Mouse (Mus musculus) midbrain, embryonic 16.5 days (tissue): ENCODE data around the gene Lif. TPM values are rescaled to one million over a fixed set of nuclear protein-coding genes. Genes with fewer than 3 reads are reported as not detected.

ENCODE experiments used
- ATAC-seq: fragments of 200-750 bp; cut with Nextera tagmentation; 2 replicates; pipeline ENCODE4 v1.8.0; 2017; ENCODE audit warnings: moderate TSS enrichment
- H3K27ac ChIP-seq: fragments of 300-500 bp; sonication (generic); 2 replicates; pipeline ENCODE4 v1.5.1; 2014; ENCODE audit warnings: mild to moderate bottlenecking, low read length, mixed read lengths
- H3K27me3 ChIP-seq: fragments of 300-500 bp; sonication (generic); 2 replicates; pipeline ENCODE4 v1.6.1; 2014; ENCODE audit warnings: low read depth, low read length, mixed read lengths; ENCODE audit not compliant: control insufficient read depth, insufficient read depth
- H3K36me3 ChIP-seq: fragments of 300-500 bp; sonication (generic); 2 replicates; pipeline ENCODE4 v1.6.1; 2014; ENCODE audit warnings: mild to moderate bottlenecking, low read length, moderate library complexity, mixed read lengths; ENCODE audit not compliant: control insufficient read depth, insufficient read depth
- H3K4me1 ChIP-seq: fragments of 300-500 bp; sonication (generic); 2 replicates; pipeline ENCODE4 v1.6.1; 2014; ENCODE audit warnings: mild to moderate bottlenecking, low read length, mixed read lengths; ENCODE audit not compliant: control insufficient read depth, insufficient read depth
- H3K4me2 ChIP-seq: fragments of 300-500 bp; sonication (generic); 2 replicates; pipeline ENCODE4 v1.6.1; 2014; ENCODE audit warnings: mild to moderate bottlenecking, low read length, mixed read lengths
- H3K4me3 ChIP-seq: fragments of 300-500 bp; sonication (generic); 2 replicates; pipeline ENCODE4 v1.5.1; 2014; ENCODE audit warnings: low read depth, mild to moderate bottlenecking, low read length, moderate library complexity, mixed read lengths
- H3K9ac ChIP-seq: fragments of 300-500 bp; sonication (generic); 2 replicates; pipeline ENCODE4 v1.6.1; 2014; ENCODE audit warnings: low read depth, low read length, mixed read lengths
- H3K9me3 ChIP-seq: fragments of 300-500 bp; sonication (generic); replicated peaks from 2 replicates; pipeline ENCODE4 v1.6.1; 2014; ENCODE audit warnings: mild to moderate bottlenecking, low read length, mixed read lengths; ENCODE audit not compliant: control insufficient read depth, poor library complexity, severe bottlenecking
- WGBS: fragments of 180-500 bp; shearing (Covaris S2); extraction: QIAGEN DNeasy Blood & Tissue Kit; methylation state at CpG from one replicate; pipeline ENCODE4 v1.1.7; 2014; 5-methylcytosine and 5-hydroxymethylcytosine counted together
- polyA plus RNA-seq: library from polyadenylated mRNA; unstranded; fragments of >200 nt; fragmentation: Nextera tagmentation; extraction: Ambion mirVana; gene quantifications from 2 replicates; pipeline ENCODE4 v1.2.1, GENCODE M21; 2015

The Lif gene
- polyA plus RNA-seq, 1 experiment from 2014 or later, result 0.06 TPM

- Histone ChIP-seq H3K9ac (no peak overlapping the region), H3K4me2 (no peak overlapping the region), H3K4me3 (no peak overlapping the region), H3K9me3 (no peaks in the 10 kb centered on the region), H3K4me1 (no peaks in the 10 kb centered on the region), H3K27ac (no peak overlapping the region), H3K27me3 (no peaks in the 10 kb centered on the region), H3K36me3 (no peaks in the 10 kb centered on the region)
- 92% methylated on average over 20 of the region's 21 CpGs for WGBS
- ATAC-seq, result no peak
Measured at GRCm38 (mm10) chr11:4236546-4237067, 20.8 kb upstream of the Lif start.

- Histone ChIP-seq H3K9me3 (no peaks in the 10 kb centered on the region), H3K4me1 (no peaks in the 10 kb centered on the region), H3K27me3 (no peaks in the 10 kb centered on the region), H3K9ac (no peak overlapping the region), H3K4me3 (no peak overlapping the region), H3K27ac (no peak overlapping the region), H3K4me2 (no peak overlapping the region), H3K36me3 (no peaks in the 10 kb centered on the region)
- WGBS, result 82% methylated on average over 18 of the region's 18 CpGs
- ATAC-seq, result no peak
Measured at GRCm38 (mm10) chr11:4237389-4237912, 19.9 kb upstream of the Lif start.

GRCm38 (mm10) chr11:4238167-4238566 is 19.2 kb upstream of the Lif start:
- H3K9me3 ChIP-seq, result no peaks in the 10 kb centered on the region
- no peak overlapping the region for H3K9ac ChIP-seq
- no peak overlapping the region for H3K4me2 ChIP-seq
- no peak overlapping the region for H3K27ac ChIP-seq
- H3K36me3 ChIP-seq, result no peaks in the 10 kb centered on the region
- 90% methylated on average over 6 of the region's 6 CpGs for WGBS
- ATAC-seq, result no peak
- no peaks in the 10 kb centered on the region for H3K4me1 ChIP-seq
- H3K4me3 ChIP-seq, result no peak overlapping the region
- no peaks in the 10 kb centered on the region for H3K27me3 ChIP-seq

GRCm38 (mm10) chr11:4239691-4240090 is 17.7 kb upstream of the Lif start:
- ATAC-seq, result no peak
- Histone ChIP-seq H3K4me2 (no peak overlapping the region), H3K27me3 (no peaks in the 10 kb centered on the region), H3K27ac (no peak overlapping the region), H3K9me3 (no peaks in the 10 kb centered on the region), H3K9ac (no peak overlapping the region), H3K4me1 (no peaks in the 10 kb centered on the region), H3K4me3 (no peak overlapping the region), H3K36me3 (no peaks in the 10 kb centered on the region)
- 94% methylated on average over 23 of the region's 23 CpGs for WGBS

- Histone ChIP-seq H3K36me3 (no peaks in the 10 kb centered on the region), H3K27ac (no peak overlapping the region), H3K4me3 (no peak overlapping the region), H3K9me3 (no peaks in the 10 kb centered on the region), H3K9ac (no peak overlapping the region), H3K27me3 (no peaks in the 10 kb centered on the region), H3K4me2 (no peak overlapping the region), H3K4me1 (no peaks in the 10 kb centered on the region)
- ATAC-seq, result no peak
- 82% methylated on average over 7 of the region's 7 CpGs for WGBS
Measured at GRCm38 (mm10) chr11:4240151-4240550, 17.2 kb upstream of the Lif start.

GRCm38 (mm10) chr11:4241180-4241579 is 16.2 kb upstream of the Lif start:
- no peak overlapping the region for H3K27ac ChIP-seq
- no peak for ATAC-seq
- no peak overlapping the region for H3K9ac ChIP-seq
- H3K4me2 ChIP-seq, result no peak overlapping the region
- H3K27me3 ChIP-seq, result no peaks in the 10 kb centered on the region
- no peaks in the 10 kb centered on the region for H3K9me3 ChIP-seq
- 83% methylated on average over 4 of the region's 4 CpGs for WGBS
- no peak overlapping the region for H3K4me3 ChIP-seq
- H3K4me1 ChIP-seq, result no peaks in the 10 kb centered on the region
- H3K36me3 ChIP-seq, result no peaks in the 10 kb centered on the region

- 78% methylated on average over 6 of the region's 6 CpGs for whole genome bisulfite sequencing
- H3K27ac ChIP-seq, result no peak overlapping the region
- no peak for ATAC-seq
- H3K36me3 ChIP-seq, result no peaks in the 10 kb centered on the region
- no peaks in the 10 kb centered on the region for H3K27me3 ChIP-seq
- no peaks in the 10 kb centered on the region for H3K9me3 ChIP-seq
- no peak overlapping the region for H3K4me3 ChIP-seq
- H3K4me1 ChIP-seq, result no peaks in the 10 kb centered on the region
- no peak overlapping the region for H3K9ac ChIP-seq
- H3K4me2 ChIP-seq, result no peak overlapping the region
Measured at GRCm38 (mm10) chr11:4246126-4246525, 11.2 kb upstream of the Lif start.

GRCm38 (mm10) chr11:4246623-4247022 is 10.7 kb upstream of the Lif start:
- no peaks in the 10 kb centered on the region for H3K27me3 ChIP-seq
- no peak overlapping the region for H3K9ac ChIP-seq
- H3K36me3 ChIP-seq, result no peaks in the 10 kb centered on the region
- H3K4me1 ChIP-seq, result no peaks in the 10 kb centered on the region
- no peaks in the 10 kb centered on the region for H3K9me3 ChIP-seq
- ATAC-seq, result no peak
- 80% methylated on average over 4 of the region's 4 CpGs for WGBS
- no peak overlapping the region for H3K27ac ChIP-seq
- no peak overlapping the region for H3K4me2 ChIP-seq
- no peak overlapping the region for H3K4me3 ChIP-seq

GRCm38 (mm10) chr11:4247201-4247959 is 10.0 kb upstream of the Lif start:
- WGBS, result 85% methylated on average over 14 of the region's 14 CpGs
- ATAC-seq, result no peak
- no peak overlapping the region for H3K4me3 ChIP-seq
- H3K27ac ChIP-seq, result no peak overlapping the region
- H3K9ac ChIP-seq, result no peak overlapping the region
- H3K4me2 ChIP-seq, result no peak overlapping the region
- H3K36me3 ChIP-seq, result no peaks in the 10 kb centered on the region
- H3K27me3 ChIP-seq, result no peaks in the 10 kb centered on the region
- no peaks in the 10 kb centered on the region for H3K4me1 ChIP-seq
- no peaks in the 10 kb centered on the region for H3K9me3 ChIP-seq
